Comparison of ENCODE assay signal across 8 mouse cellular contexts in the genomic region with DNA sequence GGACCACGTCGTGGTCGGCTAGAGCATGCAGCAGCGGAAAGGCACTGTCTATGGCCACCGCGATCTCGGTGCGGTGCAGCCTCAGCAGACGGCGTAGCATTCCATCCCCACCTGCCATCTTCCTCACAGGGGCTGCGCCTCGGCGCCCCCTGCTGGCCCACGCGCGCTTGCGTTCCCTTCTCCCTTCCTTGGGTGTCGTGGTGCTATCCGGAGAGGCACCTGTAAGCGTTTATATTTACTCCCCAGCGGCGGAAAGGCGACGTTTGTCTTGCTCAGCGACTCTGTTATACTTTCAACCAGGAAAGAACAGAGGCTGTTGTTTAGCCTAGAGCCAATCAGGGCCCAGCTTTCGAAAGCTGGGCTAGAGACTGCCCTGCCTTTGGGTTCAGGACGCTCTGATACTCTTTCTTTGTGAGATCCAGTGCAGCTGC. TPM values are rescaled to one million over a fixed set of nuclear protein-coding genes. Genes with fewer than 3 reads are reported as not detected.
DNase-seq lines count a peak whose midpoint lies in the region; ATAC-seq and TF ChIP-seq lines count a peak whose summit lies in the region.

A gene (minus strand): TSS at position 205 of the 431 bp plus-strand sequence.

- H3K4me3 ChIP-seq in kidney, adult 2 months (ENCODE audit: insufficient read depth, low read depth, low read length), result no peak within 1 kb of the TSS
- H3K4me3 ChIP-seq in liver, adult 2 months (ENCODE audit: insufficient read depth, low read depth, low read length), result no peak within 1 kb of the TSS
- H3K4me3 ChIP-seq in midbrain, postnatal 0 days (ENCODE audit: low read depth, low read length), result peak within 1 kb of the TSS; percentile 28
- H3K4me3 ChIP-seq in stomach, embryonic 15.5 days (replicated peaks), result peak within 1 kb of the TSS; percentile 9

- no peaks in the 10 kb centered on the region for H3K9me3 ChIP-seq in midbrain, postnatal 0 days (ENCODE audit: low read length)
- H3K9me3 ChIP-seq in stomach, embryonic 15.5 days, result no peaks in the 10 kb centered on the region

- H3K9ac ChIP-seq in liver, adult 2 months (ENCODE audit: low read depth, low read length), result no peak within 1 kb of the TSS
- 0 out of 2 replicates have a peak within 1 kb of the TSS, but pooled peaks have one; percentile 14 for H3K9ac ChIP-seq in midbrain, postnatal 0 days (replicated peaks; ENCODE audit: low read length, poor library complexity, severe bottlenecking)
- no peak within 1 kb of the TSS for H3K9ac ChIP-seq in stomach, embryonic 15.5 days

- peak; percentile 56; the same call in 1 of the 2 replicates for ATAC-seq in midbrain, postnatal 0 days (ENCODE audit: low FRiP score)
- ATAC-seq in stomach, embryonic 15.5 days (ENCODE audit: insufficient read depth, low FRiP score, low read depth), result peak; percentile 44

- no peaks in the 10 kb centered on the region for H3K4me1 ChIP-seq in kidney, adult 2 months (ENCODE audit: control insufficient read depth, insufficient read depth, low read length)
- H3K4me1 ChIP-seq in liver, adult 2 months (ENCODE audit: control insufficient read depth, insufficient read depth, low read length), result no peaks in the 10 kb centered on the region
- H3K4me1 ChIP-seq in midbrain, postnatal 0 days (ENCODE audit: insufficient read depth, low read length), result no peaks in the 10 kb centered on the region
- H3K4me1 ChIP-seq in stomach, embryonic 15.5 days, result peaks cover 6% of the 10 kb centered on the region

- TF ChIP-seq CTCF in kidney, adult 2 months (conservative IDR thresholded peaks at IDR 0.05; ENCODE audit: insufficient read depth, insufficient read length, low read depth, low read length), result peak; percentile 79
- TF ChIP-seq CTCF in liver, adult 2 months (IDR thresholded peaks at IDR 0.05; ENCODE audit: low read depth, low read length), result peak; percentile 88
- TF ChIP-seq CTCF in midbrain, postnatal 0 days (IDR thresholded peaks at IDR 0.05), result peak; percentile 81

- no peaks in the 10 kb centered on the region for H3K36me3 ChIP-seq in kidney, adult 2 months (ENCODE audit: control insufficient read depth, insufficient read depth, low read length)
- no peaks in the 10 kb centered on the region for H3K36me3 ChIP-seq in liver, adult 2 months (ENCODE audit: control insufficient read depth, insufficient read depth, low read length)
- H3K36me3 ChIP-seq in midbrain, postnatal 0 days (ENCODE audit: insufficient read depth, low read length), result no peaks in the 10 kb centered on the region
- H3K36me3 ChIP-seq in stomach, embryonic 15.5 days, result no peaks in the 10 kb centered on the region

- WGBS in kidney, adult 2 months, result 3% methylated on average over 27 of the region's 27 CpGs
- 8% methylated on average over 27 of the region's 27 CpGs for WGBS in liver, adult 2 months
- 3% methylated on average over 26 of the region's 27 CpGs for WGBS in midbrain, postnatal 0 days
- WGBS in stomach, embryonic 15.5 days, result 3% methylated on average over 27 of the region's 27 CpGs

- no peaks in the 10 kb centered on the region for H3K79me2 ChIP-seq in liver, adult 2 months (ENCODE audit: control insufficient read depth, insufficient read depth, low read length)

- H3K27me3 ChIP-seq in kidney, adult 2 months (replicated peaks; ENCODE audit: control insufficient read depth, insufficient read depth, low read length), result no peaks in the 10 kb centered on the region
- no peaks in the 10 kb centered on the region for H3K27me3 ChIP-seq in liver, adult 2 months (ENCODE audit: control insufficient read depth, insufficient read depth, low read length)
- H3K27me3 ChIP-seq in midbrain, postnatal 0 days (ENCODE audit: insufficient read depth, low read length), result no peaks in the 10 kb centered on the region
- H3K27me3 ChIP-seq in stomach, embryonic 15.5 days (replicated peaks), result 0 out of 2 replicates have a peak, but pooled peaks cover 5% of the 10 kb centered on the region

- no peak within 1 kb of the TSS for H3K27ac ChIP-seq in kidney, adult 2 months (ENCODE audit: insufficient read depth, low read depth, low read length)
- H3K27ac ChIP-seq in liver, adult 2 months (replicated peaks; ENCODE audit: insufficient read depth, low read depth, low read length), result no peak within 1 kb of the TSS
- H3K27ac ChIP-seq in midbrain, postnatal 0 days (ENCODE audit: low read depth, low read length), result no peak within 1 kb of the TSS
- no peak within 1 kb of the TSS for H3K27ac ChIP-seq in stomach, embryonic 15.5 days

- H3K4me2 ChIP-seq in midbrain, postnatal 0 days (ENCODE audit: low read depth, low read length, poor library complexity, severe bottlenecking), result peak within 1 kb of the TSS; percentile 51
- H3K4me2 ChIP-seq in stomach, embryonic 15.5 days, result peak within 1 kb of the TSS; percentile 54

- TF ChIP-seq POLR2A in kidney, adult 2 months (IDR thresholded peaks at IDR 0.05; ENCODE audit: low read depth, low read length), result no peak
- TF ChIP-seq POLR2A in liver, adult 2 months (IDR thresholded peaks at IDR 0.05; ENCODE audit: extremely low read depth, insufficient read depth, low read length), result no peak

- DNase-seq in A20 (ENCODE audit: low read depth, low spot score) (peak; percentile 59), ZHBTc4 (ENCODE audit: low read depth, low spot score) (peak; percentile 94)
- DNase-seq in embryo, embryonic 11.5 days (ENCODE audit: low read depth, low spot score), result peak; percentile 65
- DNase-seq in heart, adult 8-10 months (ENCODE audit: low spot score), result peak; percentile 25
- DNase-seq in kidney, adult 2 months, result peak; percentile 59
- peak; percentile 15 for DNase-seq in liver, adult 2 months (ENCODE audit: extremely low read depth, low read depth, low spot score)
- peak; percentile 50 for DNase-seq in midbrain, postnatal 0 days (ENCODE audit: low spot score)

RNA-seq across cellular contexts. Expression of the gene that starts here (rescaled TPM):
- not detected for total RNA-seq in heart, adult 8-10 months (2022)
- 0.23 and 0.41 TPM in 2 replicates for polyA plus RNA-seq in kidney, adult 2 months (2012; rRNA removed)
- not detected in 2 replicates for total RNA-seq in liver, adult 2 months (2014; rRNA removed)
- not detected in 2 replicates for polyA plus RNA-seq in liver, adult 2 months (2012; rRNA removed)
- 0.16 and 0.33 TPM in 2 replicates for total RNA-seq in midbrain, postnatal 0 days (2014; rRNA removed)
- polyA plus RNA-seq in midbrain, postnatal 0 days (2015; fragmentation: Nextera tagmentation; extraction: Ambion mirVana), result 0.20 and 0.31 TPM in 2 replicates
- 0.68 and 0.75 TPM in 2 replicates for polyA plus RNA-seq in stomach, embryonic 15.5 days (2015; fragmentation: Nextera tagmentation; extraction: Ambion mirVana)

Comparison
In these comparisons a context has a peak if more than half of its experiments do, and no peak if none do; other contexts are left out.
1. Peak in DNase-seq in heart, adult 8-10 months; RNA of the gene not detected or under 1 TPM.
2. Peak in DNase-seq in kidney, adult 2 months; RNA of the gene not detected or under 1 TPM.
3. Peak in DNase-seq in liver, adult 2 months; RNA of the gene not detected or under 1 TPM.
4. Peak in DNase-seq, ATAC-seq, H3K4me3 ChIP-seq, H3K9ac ChIP-seq and H3K4me2 ChIP-seq in midbrain, postnatal 0 days; RNA of the gene not detected or under 1 TPM.
5. Peak in ATAC-seq, H3K4me3 ChIP-seq and H3K4me2 ChIP-seq in stomach, embryonic 15.5 days; RNA of the gene not detected or under 1 TPM.
6. DNase-seq: peak in every context shown above with its lines; median percentile 94 in ZHBTc4; 65 in embryo, embryonic 11.5 days; 59 in A20; 59 in kidney, adult 2 months; 50 in midbrain, postnatal 0 days; 25 in heart, adult 8-10 months; 15 in liver, adult 2 months.